Mouse (Mus musculus) brown adipose tissue, adult 24 weeks (tissue): ENCODE measurements at regions not wholly inside any gene's neighbourhood (a gene's known extent, or its start where the extent isn't known, plus 50 kb on each side); places are given as distances from the start of the nearest gene placed in this dataset.

Experiments
- H3K27ac ChIP-seq: fragments of 200-500 bp; replicated peaks from 2 replicates; pipeline ENCODE4 v1.5.1; 2012; ENCODE audit warnings: low read depth, mild to moderate bottlenecking, low read length
- H3K4me1 ChIP-seq: fragments of 200-500 bp; 2 replicates; pipeline ENCODE4 v1.6.1; 2012; ENCODE audit warnings: low read length, mixed read lengths; ENCODE audit not compliant: control insufficient read depth, insufficient read depth, insufficient read length
- H3K4me3 ChIP-seq: fragments of 200-500 bp; 2 replicates; pipeline ENCODE4 v1.5.1; 2012; ENCODE audit warnings: low read depth, mild to moderate bottlenecking, low read length, moderate library complexity; ENCODE audit not compliant: insufficient read depth

GRCm38 (mm10) chr15:11630654-11631053, 231.2 kb upstream of the Tars start:
- no peaks in the 10 kb centered on the region for H3K4me1 ChIP-seq
- H3K27ac ChIP-seq, result no peak overlapping the region
- H3K4me3 ChIP-seq, result no peak overlapping the region

- Histone ChIP-seq H3K4me3 (no peak overlapping the region), H3K27ac (no peak overlapping the region), H3K4me1 (no peaks in the 10 kb centered on the region)
Measured at GRCm38 (mm10) chr15:11626433-11626832, 227.0 kb upstream of the Tars start.

GRCm38 (mm10) chr15:11612416-11612815, 213.0 kb upstream of the Tars start:
- no peak overlapping the region for H3K4me3 ChIP-seq
- no peak overlapping the region for H3K27ac ChIP-seq
- H3K4me1 ChIP-seq, result no peaks in the 10 kb centered on the region

- no peak overlapping the region for H3K4me3 ChIP-seq
- no peaks in the 10 kb centered on the region for H3K4me1 ChIP-seq
- no peak overlapping the region for H3K27ac ChIP-seq
Measured at GRCm38 (mm10) chr15:11610043-11610670, 210.7 kb upstream of the Tars start.

GRCm38 (mm10) chr15:11607489-11607888, 208.0 kb upstream of the Tars start:
- Histone ChIP-seq H3K4me3 (no peak overlapping the region), H3K4me1 (no peaks in the 10 kb centered on the region), H3K27ac (no peak overlapping the region)

GRCm38 (mm10) chr15:11605677-11606076, 206.2 kb upstream of the Tars start:
- Histone ChIP-seq H3K4me3 (no peak overlapping the region), H3K4me1 (no peaks in the 10 kb centered on the region), H3K27ac (no peak overlapping the region)

- no peak overlapping the region for H3K27ac ChIP-seq
- no peaks in the 10 kb centered on the region for H3K4me1 ChIP-seq
- H3K4me3 ChIP-seq, result no peak overlapping the region
Measured at GRCm38 (mm10) chr15:11597021-11597420, 197.6 kb upstream of the Tars start.

- Histone ChIP-seq H3K4me1 (no peaks in the 10 kb centered on the region), H3K27ac (no peak overlapping the region), H3K4me3 (no peak overlapping the region)
Measured at GRCm38 (mm10) chr15:11590542-11591116, 191.2 kb upstream of the Tars start.

GRCm38 (mm10) chr15:11589795-11590194, 190.3 kb upstream of the Tars start:
- Histone ChIP-seq H3K27ac (no peak overlapping the region), H3K4me3 (no peak overlapping the region), H3K4me1 (no peaks in the 10 kb centered on the region)

GRCm38 (mm10) chr15:11586384-11586783, 186.9 kb upstream of the Tars start:
- no peaks in the 10 kb centered on the region for H3K4me1 ChIP-seq

GRCm38 (mm10) chr15:11584155-11584554, 184.7 kb upstream of the Tars start:
- H3K4me3 ChIP-seq, result no peak overlapping the region
- H3K27ac ChIP-seq, result no peak overlapping the region
- H3K4me1 ChIP-seq, result no peaks in the 10 kb centered on the region

More at GRCm38 (mm10) chr15:11586384-11586783, 186.9 kb upstream of the Tars start:
- H3K27ac ChIP-seq, result no peak overlapping the region
- no peak overlapping the region for H3K4me3 ChIP-seq

GRCm38 (mm10) chr15:11578331-11578730, 178.9 kb upstream of the Tars start:
- Histone ChIP-seq H3K27ac (no peak overlapping the region), H3K4me3 (no peak overlapping the region), H3K4me1 (no peaks in the 10 kb centered on the region)

GRCm38 (mm10) chr15:11574359-11574758, 174.9 kb upstream of the Tars start:
- H3K4me1 ChIP-seq, result peaks cover 5% of the 10 kb centered on the region; the same call in 1 of the 2 replicates
- no peak overlapping the region for H3K27ac ChIP-seq
- no peak overlapping the region for H3K4me3 ChIP-seq

- Histone ChIP-seq H3K4me3 (no peak overlapping the region), H3K4me1 (peaks cover 5% of the 10 kb centered on the region; the same call in 1 of the 2 replicates), H3K27ac (no peak overlapping the region)
Measured at GRCm38 (mm10) chr15:11573496-11573895, 174.0 kb upstream of the Tars start.

GRCm38 (mm10) chr15:11572063-11572462, 172.6 kb upstream of the Tars start:
- H3K4me3 ChIP-seq, result no peak overlapping the region
- H3K4me1 ChIP-seq, result peaks cover 5% of the 10 kb centered on the region; the same call in 1 of the 2 replicates
- H3K27ac ChIP-seq, result peak overlapping the region; percentile 78

- Histone ChIP-seq H3K4me1 (0 out of 2 replicates have a peak, but pooled peaks cover 5% of the 10 kb centered on the region), H3K27ac (no peak overlapping the region; the same call in 1 of the 2 replicates), H3K4me3 (no peak overlapping the region)
Measured at GRCm38 (mm10) chr15:11565503-11566031, 166.1 kb upstream of the Tars start.
